Mouse (Mus musculus): Measurements from ENCODE around the gene Ppid.

DNA sequence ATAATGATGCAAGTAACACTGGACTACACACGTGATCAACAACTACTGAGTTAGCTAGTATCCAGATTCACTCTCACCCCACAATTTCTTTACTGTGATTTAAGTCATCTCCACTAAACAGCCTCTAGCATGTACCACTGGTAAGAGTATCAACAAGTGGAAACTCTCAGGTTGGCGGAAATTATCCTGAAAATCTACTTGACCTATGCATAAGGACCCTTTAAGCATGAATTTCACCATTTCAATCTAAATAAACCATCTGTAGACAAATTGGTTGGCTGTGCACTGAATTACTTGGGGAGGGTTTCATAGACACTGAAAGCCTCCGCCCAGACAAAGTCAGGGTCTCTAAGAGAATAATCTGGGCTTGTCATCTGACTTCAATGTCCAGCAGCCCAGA is 37.4 kb upstream of the Ppid start:
- TF ChIP-seq CTCF (IDR thresholded peaks at IDR 0.05; ENCODE audit: extremely low read depth, insufficient read depth, insufficient read length, insufficient replicate concordance) (no peak), POLR2A (IDR thresholded peaks at IDR 0.05; ENCODE audit: low read depth, low read length) (no peak)
